Mouse (Mus musculus): ENCODE data around the gene Slc44a1.

- no peak for TF ChIP-seq CTCF (IDR thresholded peaks at IDR 0.05; ENCODE audit: low read depth, low read length)
- no peak for TF ChIP-seq POLR2A (IDR thresholded peaks at IDR 0.05; ENCODE audit: extremely low read depth, insufficient read depth, low read length)
These were observed 10.5 kb downstream of the Slc44a1 start for GRCm38 (mm10) chr4:53450736-53451135.
